21 mouse cellular contexts compared by ENCODE assay signal in the genomic region with DNA sequence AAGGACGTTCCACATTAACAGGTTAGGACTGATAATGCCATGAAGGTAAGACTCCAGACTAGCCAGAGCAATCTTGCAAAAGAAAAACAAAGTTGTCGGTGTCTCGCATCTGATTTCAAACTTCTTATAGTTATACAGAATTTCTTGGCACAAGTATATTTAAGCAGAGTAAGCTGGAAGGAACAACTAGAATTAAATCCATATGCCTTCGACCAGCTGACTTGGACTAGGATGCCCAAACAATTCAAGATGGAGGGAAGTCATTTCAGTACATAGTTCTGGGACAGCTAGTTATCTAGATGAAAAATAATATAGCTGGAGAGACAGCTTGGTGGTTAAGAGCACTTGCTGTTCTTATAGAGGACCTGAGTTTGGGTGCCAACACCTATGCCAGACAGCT. TPM values are rescaled to one million over a fixed set of nuclear protein-coding genes. Genes with fewer than 3 reads are reported as not detected.
DNase-seq lines count a peak whose midpoint lies in the region; ATAC-seq lines count a peak whose summit lies in the region.
"Had no signal": no experiment of that assay in that cellular context is flagged by ENCODE, and none has a peak within 500 bp of the region (broad histone marks: within the 10 kb centered on the region; RNA-seq: fewer than 3 reads in every experiment).

No protein-coding gene starts in this region.

- no peaks in the 10 kb centered on the region for H3K4me1 ChIP-seq in embryonic facial prominence, embryonic 11.5 days (ENCODE audit: control insufficient read depth, insufficient read depth, low read length)
- no peaks in the 10 kb centered on the region; the same call in 1 of the 2 replicates for H3K4me1 ChIP-seq in embryonic facial prominence, embryonic 10.5 days
- H3K4me1 ChIP-seq in embryonic facial prominence, embryonic 13.5 days: peaks cover 22% of the 10 kb centered on the region
- peaks cover 20% of the 10 kb centered on the region for H3K4me1 ChIP-seq in embryonic facial prominence, embryonic 15.5 days

- no peak overlapping the region for H3K27ac ChIP-seq in embryonic facial prominence, embryonic 11.5 days (replicated peaks; ENCODE audit: low read depth, low read length)
- no peak overlapping the region for H3K27ac ChIP-seq in embryonic facial prominence, embryonic 10.5 days (replicated peaks)
- peak overlapping the region; percentile 44 for H3K27ac ChIP-seq in embryonic facial prominence, embryonic 13.5 days
- H3K27ac ChIP-seq in embryonic facial prominence, embryonic 15.5 days (replicated peaks): peak overlapping the region; percentile 58
- H3K27ac ChIP-seq: embryonic facial prominence, embryonic 12.5 days; forebrain, embryonic 10.5 days; forebrain, embryonic 12.5 days had no signal

- H3K36me3 ChIP-seq in embryonic facial prominence, embryonic 11.5 days (replicated peaks; ENCODE audit: control insufficient read depth, insufficient read depth, low read depth, low read length): no peaks in the 10 kb centered on the region
- H3K36me3 ChIP-seq in embryonic facial prominence, embryonic 10.5 days (replicated peaks): no peaks in the 10 kb centered on the region
- no peaks in the 10 kb centered on the region for H3K36me3 ChIP-seq in embryonic facial prominence, embryonic 13.5 days
- H3K36me3 ChIP-seq in embryonic facial prominence, embryonic 15.5 days: no peaks in the 10 kb centered on the region
- H3K36me3 ChIP-seq: embryonic facial prominence, embryonic 12.5 days; forebrain, embryonic 10.5 days; forebrain, embryonic 12.5 days had no signal

- H3K27me3 ChIP-seq in embryonic facial prominence, embryonic 11.5 days (ENCODE audit: control insufficient read depth, insufficient read depth, low read length): no peaks in the 10 kb centered on the region
- H3K27me3 ChIP-seq in embryonic facial prominence, embryonic 10.5 days (replicated peaks; ENCODE audit: low read depth, poor library complexity, severe bottlenecking): no peaks in the 10 kb centered on the region
- no peaks in the 10 kb centered on the region for H3K27me3 ChIP-seq in embryonic facial prominence, embryonic 13.5 days
- H3K27me3 ChIP-seq in embryonic facial prominence, embryonic 15.5 days: no peaks in the 10 kb centered on the region
- H3K27me3 ChIP-seq: embryonic facial prominence, embryonic 12.5 days; forebrain, embryonic 12.5 days; Patski had no signal

- ATAC-seq in embryonic facial prominence, embryonic 11.5 days (replicated peaks; ENCODE audit: insufficient number of reproducible peaks, low FRiP score, low TSS enrichment, low read depth): no peak
- ATAC-seq in embryonic facial prominence, embryonic 13.5 days (ENCODE audit: insufficient number of reproducible peaks, insufficient read depth, low FRiP score, low TSS enrichment, low read depth): no peak
- ATAC-seq in embryonic facial prominence, embryonic 15.5 days (ENCODE audit: insufficient number of reproducible peaks, low FRiP score, low TSS enrichment, low read depth): no peak
- ATAC-seq: activated CD4-positive, CD25-positive, alpha-beta regulatory T cell, adult 4 months; forebrain, embryonic 14.5 days; forebrain, embryonic 16.5 days; Patski had no signal

- 87% methylated on average over 4 of the region's 4 CpGs for WGBS in embryonic facial prominence, embryonic 11.5 days
- WGBS in embryonic facial prominence, embryonic 10.5 days: 93% methylated on average over 4 of the region's 4 CpGs
- 45% methylated on average over 4 of the region's 4 CpGs for WGBS in embryonic facial prominence, embryonic 13.5 days
- WGBS in embryonic facial prominence, embryonic 15.5 days: 42% methylated on average over 4 of the region's 4 CpGs

- H3K9ac ChIP-seq in embryonic facial prominence, embryonic 11.5 days (replicated peaks; ENCODE audit: low read length): no peak overlapping the region
- no peak overlapping the region for H3K9ac ChIP-seq in embryonic facial prominence, embryonic 13.5 days
- H3K9ac ChIP-seq in embryonic facial prominence, embryonic 15.5 days: no peak overlapping the region
- H3K9ac ChIP-seq: embryonic facial prominence, embryonic 12.5 days; forebrain, embryonic 12.5 days had no signal

- no peak overlapping the region for H3K4me3 ChIP-seq in embryonic facial prominence, embryonic 11.5 days (ENCODE audit: low read depth, low read length)
- H3K4me3 ChIP-seq in embryonic facial prominence, embryonic 10.5 days: no peak overlapping the region
- no peak overlapping the region for H3K4me3 ChIP-seq in embryonic facial prominence, embryonic 13.5 days
- no peak overlapping the region for H3K4me3 ChIP-seq in embryonic facial prominence, embryonic 15.5 days (replicated peaks)
- H3K4me3 ChIP-seq: embryonic facial prominence, embryonic 12.5 days; erythroblast, embryonic 14.5 days; forebrain, embryonic 10.5 days; forebrain, embryonic 12.5 days had no signal

- no peaks in the 10 kb centered on the region for H3K9me3 ChIP-seq in embryonic facial prominence, embryonic 11.5 days (replicated peaks; ENCODE audit: control insufficient read depth, low read length)
- H3K9me3 ChIP-seq in embryonic facial prominence, embryonic 10.5 days: no peaks in the 10 kb centered on the region
- H3K9me3 ChIP-seq in embryonic facial prominence, embryonic 13.5 days: no peaks in the 10 kb centered on the region
- no peaks in the 10 kb centered on the region for H3K9me3 ChIP-seq in embryonic facial prominence, embryonic 15.5 days (replicated peaks)
- H3K9me3 ChIP-seq: embryonic facial prominence, embryonic 12.5 days; forebrain, embryonic 10.5 days; forebrain, embryonic 12.5 days had no signal

- no peak overlapping the region for H3K4me2 ChIP-seq in embryonic facial prominence, embryonic 11.5 days (ENCODE audit: low read depth, low read length)
- no peak overlapping the region for H3K4me2 ChIP-seq in embryonic facial prominence, embryonic 13.5 days
- no peak overlapping the region for H3K4me2 ChIP-seq in embryonic facial prominence, embryonic 15.5 days (replicated peaks)
- H3K4me2 ChIP-seq: embryonic facial prominence, embryonic 12.5 days; forebrain, embryonic 12.5 days had no signal

- peak; percentile 11 for DNase-seq in embryonic facial prominence, embryonic 11.5 days (ENCODE audit: low spot score)
- DNase-seq in embryonic facial prominence, embryonic 10.5 days (ENCODE audit: low spot score): no peak
- DNase-seq in 3T3-L1 (ENCODE audit: low read depth, low spot score): peak; percentile 18
- DNase-seq in right cerebral cortex, adult 2 months (ENCODE audit: low spot score in 2 of 2): no peak
- no peak for DNase-seq in cerebellum, adult 11 months
- DNase-seq: adrenal gland, adult 8-10 months; adrenal gland, postnatal 14 days; adrenal gland, postnatal 36 days; cerebellum, adult 8-10 months; cerebellum, adult 9-11 months; cerebellum, postnatal 14 days had no signal

RNA-seq across cellular contexts. Expression of a gene that starts 34.6 kb away (rescaled TPM):
- 0.18 and 0.34 TPM in 2 replicates for polyA plus RNA-seq in embryonic facial prominence, embryonic 11.5 days (2014; fragmentation: Nextera tagmentation; extraction: Ambion mirVana)
- 0.23 and 0.24 TPM in 2 replicates for polyA plus RNA-seq in embryonic facial prominence, embryonic 10.5 days (2016; fragmentation: Nextera tagmentation; extraction: Ambion mirVana)
- polyA plus RNA-seq in embryonic facial prominence, embryonic 13.5 days (2015; fragmentation: Nextera tagmentation; extraction: Ambion mirVana): 0.62 and 1.2 TPM in 2 replicates
- 1.9 and 2.0 TPM in 2 replicates for polyA plus RNA-seq in embryonic facial prominence, embryonic 15.5 days (2015; fragmentation: Nextera tagmentation; extraction: Ambion mirVana)
- polyA plus RNA-seq: activated CD4-positive, CD25-positive, alpha-beta regulatory T cell, adult 4 months; erythroblast, embryonic 14.5 days had no signal

RNA-seq across cellular contexts. Expression of a gene that starts 59.2 kb away (rescaled TPM):
- polyA plus RNA-seq in embryonic facial prominence, embryonic 11.5 days (2014; fragmentation: Nextera tagmentation; extraction: Ambion mirVana): 182 and 186 TPM in 2 replicates
- 219 and 242 TPM in 2 replicates for polyA plus RNA-seq in embryonic facial prominence, embryonic 10.5 days (2016; fragmentation: Nextera tagmentation; extraction: Ambion mirVana)
- 102 and 128 TPM in 2 replicates for polyA plus RNA-seq in embryonic facial prominence, embryonic 13.5 days (2015; fragmentation: Nextera tagmentation; extraction: Ambion mirVana)
- polyA plus RNA-seq in embryonic facial prominence, embryonic 15.5 days (2015; fragmentation: Nextera tagmentation; extraction: Ambion mirVana): 89.1 and 89.5 TPM in 2 replicates

Comparison
In these comparisons a context has a peak if more than half of its experiments do, and no peak if none do; other contexts are left out.
1. DNase-seq: peak in embryonic facial prominence, embryonic 11.5 days (single experiment) and 3T3-L1 (single experiment); none in embryonic facial prominence, embryonic 10.5 days (single experiment), right cerebral cortex, adult 2 months (0 of 2) and cerebellum, adult 11 months (single experiment).
2. H3K27ac ChIP-seq: peak in embryonic facial prominence, embryonic 13.5 days (single experiment) and embryonic facial prominence, embryonic 15.5 days (single experiment); none in embryonic facial prominence, embryonic 11.5 days (single experiment) and embryonic facial prominence, embryonic 10.5 days (single experiment).